Mouse (Mus musculus): ENCODE measurements around the gene Cyp26c1. TPM values are rescaled to one million over a fixed set of nuclear protein-coding genes. Genes with fewer than 3 reads are reported as not detected.

Cyp26c1 gene
- polyA plus RNA-seq, 1 experiment = not detected

GRCm38 (mm10) chr19:37702377-37703076 lies 17.1 kb downstream of the Cyp26c1 start:
- no peak overlapping the region for H3K4me3 ChIP-seq (replicated peaks; ENCODE audit: insufficient read depth, low read depth, low read length)
- H3K27me3 ChIP-seq (ENCODE audit: control insufficient read depth, insufficient read depth, low read length) = peaks cover 2% of the 10 kb centered on the region; the same call in 1 of the 2 replicates
- no peak for TF ChIP-seq POLR2A (IDR thresholded peaks at IDR 0.05; ENCODE audit: borderline replicate concordance, insufficient read depth, low read length)
- TF ChIP-seq CTCF (IDR thresholded peaks at IDR 0.05; ENCODE audit: borderline replicate concordance, insufficient read depth, low read depth, low read length) = no peak
- H3K27ac ChIP-seq (ENCODE audit: insufficient read depth, low read length) = no peak overlapping the region
- 76% methylated on average over 21 of the region's 21 CpGs for WGBS
- no peaks in the 10 kb centered on the region; the same call in 1 of the 2 replicates for H3K4me1 ChIP-seq (ENCODE audit: control insufficient read depth, insufficient read depth, low read length)
- no peak for DNase-seq

DNA sequence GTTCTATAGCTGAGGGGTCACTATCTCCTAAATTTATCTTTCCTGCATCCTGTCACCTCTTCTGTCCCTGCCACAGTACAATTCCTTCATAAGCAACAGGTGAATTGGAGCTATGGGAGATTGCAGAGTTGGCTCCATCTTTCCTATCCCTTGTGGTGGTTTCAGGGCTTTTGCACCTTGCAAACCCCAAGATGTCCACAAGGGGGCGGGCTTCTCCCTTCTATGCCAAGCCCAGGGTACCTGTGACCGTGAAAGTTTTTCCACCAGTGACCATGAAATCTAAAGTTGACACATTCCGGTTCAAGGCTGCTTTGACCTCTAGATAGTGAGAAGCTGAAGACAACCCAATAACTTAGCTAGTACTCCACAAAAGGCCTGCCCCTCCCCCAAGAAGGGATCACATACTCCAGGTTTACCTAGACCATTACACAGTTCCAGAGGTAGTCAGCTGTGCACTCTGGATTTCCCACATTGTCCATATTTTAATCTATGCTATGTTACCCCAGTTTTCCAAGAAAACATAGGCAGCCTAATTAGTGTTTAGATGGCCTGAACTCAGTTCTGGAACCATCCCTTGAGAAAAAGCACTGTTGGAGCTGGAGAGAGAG lies 18.6 kb downstream of the Cyp26c1 start:
- no peak overlapping the region for H3K27ac ChIP-seq (ENCODE audit: insufficient read depth, low read length)
- DNase-seq = peak; percentile 17 to 40
- H3K27me3 ChIP-seq (ENCODE audit: control insufficient read depth, insufficient read depth, low read length) = no peaks in the 10 kb centered on the region
- TF ChIP-seq CTCF (IDR thresholded peaks at IDR 0.05; ENCODE audit: borderline replicate concordance, insufficient read depth, low read depth, low read length) (peak; percentile 60), POLR2A (IDR thresholded peaks at IDR 0.05; ENCODE audit: borderline replicate concordance, insufficient read depth, low read length) (no peak)
- no peak overlapping the region for H3K4me3 ChIP-seq (replicated peaks; ENCODE audit: insufficient read depth, low read depth, low read length)
- WGBS = 1% methylated on average over 3 of the region's 3 CpGs
- H3K4me1 ChIP-seq (ENCODE audit: control insufficient read depth, insufficient read depth, low read length) = no peaks in the 10 kb centered on the region

GRCm38 (mm10) chr19:37705722-37706121 lies 20.3 kb downstream of the Cyp26c1 start:
- TF ChIP-seq CTCF (IDR thresholded peaks at IDR 0.05; ENCODE audit: borderline replicate concordance, insufficient read depth, low read depth, low read length) (no peak), POLR2A (IDR thresholded peaks at IDR 0.05; ENCODE audit: borderline replicate concordance, insufficient read depth, low read length) (no peak)
- 86% methylated on average over 5 of the region's 5 CpGs for WGBS

DNA sequence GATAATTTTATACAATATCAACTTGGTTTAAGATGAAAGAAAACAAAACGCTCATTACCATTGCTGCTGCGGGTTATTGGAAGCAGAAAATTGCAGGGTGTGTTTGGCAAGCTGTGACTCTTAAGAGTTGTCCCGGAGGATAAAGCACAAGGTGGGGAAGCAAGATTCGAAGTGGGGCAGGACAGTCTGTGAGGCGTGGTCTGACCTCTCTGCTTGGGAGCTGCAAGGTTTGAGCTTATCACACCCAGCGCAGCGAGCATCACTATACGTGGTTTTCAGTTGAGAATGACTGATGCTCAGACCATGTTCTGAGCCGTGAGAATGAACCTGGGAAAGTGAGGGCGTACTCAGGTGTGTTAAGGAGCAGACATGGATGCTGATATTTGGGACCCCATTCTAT lies 29.3 kb downstream of the Cyp26c1 start:
- DNase-seq = no peak
- no peak overlapping the region for H3K4me3 ChIP-seq (replicated peaks; ENCODE audit: insufficient read depth, low read depth, low read length)
- no peak overlapping the region for H3K27ac ChIP-seq (ENCODE audit: insufficient read depth, low read length)
- 78% methylated on average over 10 of the region's 10 CpGs for WGBS
- no peaks in the 10 kb centered on the region for H3K4me1 ChIP-seq (ENCODE audit: control insufficient read depth, insufficient read depth, low read length)
- TF ChIP-seq CTCF (IDR thresholded peaks at IDR 0.05; ENCODE audit: borderline replicate concordance, insufficient read depth, low read depth, low read length) (no peak), POLR2A (IDR thresholded peaks at IDR 0.05; ENCODE audit: borderline replicate concordance, insufficient read depth, low read length) (no peak)
- no peaks in the 10 kb centered on the region for H3K27me3 ChIP-seq (ENCODE audit: control insufficient read depth, insufficient read depth, low read length)

More at GRCm38 (mm10) chr19:37705722-37706121, 20.3 kb downstream of the Cyp26c1 start:
- Histone ChIP-seq H3K27me3 (ENCODE audit: control insufficient read depth, insufficient read depth, low read length) (no peaks in the 10 kb centered on the region), H3K27ac (ENCODE audit: insufficient read depth, low read length) (no peak overlapping the region), H3K4me3 (replicated peaks; ENCODE audit: insufficient read depth, low read depth, low read length) (no peak overlapping the region), H3K4me1 (ENCODE audit: control insufficient read depth, insufficient read depth, low read length) (no peaks in the 10 kb centered on the region)
- no peak for DNase-seq

- TF ChIP-seq CTCF (IDR thresholded peaks at IDR 0.05; ENCODE audit: borderline replicate concordance, insufficient read depth, low read depth, low read length) (no peak), POLR2A (IDR thresholded peaks at IDR 0.05; ENCODE audit: borderline replicate concordance, insufficient read depth, low read length) (no peak)
- H3K27ac ChIP-seq (ENCODE audit: insufficient read depth, low read length) = no peak overlapping the region
- H3K27me3 ChIP-seq (ENCODE audit: control insufficient read depth, insufficient read depth, low read length) = no peaks in the 10 kb centered on the region
- WGBS = 71% methylated on average over 1 of the region's 1 CpGs
- DNase-seq = no peak
- no peaks in the 10 kb centered on the region for H3K4me1 ChIP-seq (ENCODE audit: control insufficient read depth, insufficient read depth, low read length)
- H3K4me3 ChIP-seq (replicated peaks; ENCODE audit: insufficient read depth, low read depth, low read length) = no peak overlapping the region
These were observed 30.6 kb downstream of the Cyp26c1 start for GRCm38 (mm10) chr19:37715980-37716379.

- no peak for DNase-seq
- no peak overlapping the region for H3K4me3 ChIP-seq (replicated peaks; ENCODE audit: insufficient read depth, low read depth, low read length)
- 77% methylated on average over 12 of the region's 12 CpGs for WGBS
These were observed 31.3 kb downstream of the Cyp26c1 start for GRCm38 (mm10) chr19:37716524-37717175.

GRCm38 (mm10) chr19:37719166-37719565 lies 33.8 kb downstream of the Cyp26c1 start:
- no peak for DNase-seq
- 42% methylated on average over 1 of the region's 1 CpGs for WGBS
- Histone ChIP-seq H3K4me1 (ENCODE audit: control insufficient read depth, insufficient read depth, low read length) (no peaks in the 10 kb centered on the region), H3K4me3 (replicated peaks; ENCODE audit: insufficient read depth, low read depth, low read length) (no peak overlapping the region), H3K27me3 (ENCODE audit: control insufficient read depth, insufficient read depth, low read length) (no peaks in the 10 kb centered on the region), H3K27ac (ENCODE audit: insufficient read depth, low read length) (no peak overlapping the region)
- TF ChIP-seq POLR2A (IDR thresholded peaks at IDR 0.05; ENCODE audit: borderline replicate concordance, insufficient read depth, low read length) (no peak), CTCF (IDR thresholded peaks at IDR 0.05; ENCODE audit: borderline replicate concordance, insufficient read depth, low read depth, low read length) (no peak)

More at GRCm38 (mm10) chr19:37716524-37717175, 31.3 kb downstream of the Cyp26c1 start:
- Histone ChIP-seq H3K27ac (ENCODE audit: insufficient read depth, low read length) (no peak overlapping the region), H3K4me1 (ENCODE audit: control insufficient read depth, insufficient read depth, low read length) (no peaks in the 10 kb centered on the region), H3K27me3 (ENCODE audit: control insufficient read depth, insufficient read depth, low read length) (no peaks in the 10 kb centered on the region)
- TF ChIP-seq POLR2A (IDR thresholded peaks at IDR 0.05; ENCODE audit: borderline replicate concordance, insufficient read depth, low read length) = no peak
- no peak for TF ChIP-seq CTCF (IDR thresholded peaks at IDR 0.05; ENCODE audit: borderline replicate concordance, insufficient read depth, low read depth, low read length)

Data from cerebellum, adult 2 months (tissue).